Mouse (Mus musculus) MEL (cell line): ENCODE measurements around the gene Vpreb1. TPM values are rescaled to one million over a fixed set of nuclear protein-coding genes. Genes with fewer than 3 reads are reported as not detected.

Experiments
- DNase-seq: peaks from one replicate; pipeline ENCODE4 v3.0.0; 2011; ENCODE audit warnings: low read depth, low spot score
- H3K27ac ChIP-seq: 2 replicates; pipeline ENCODE4 v1.5.1; 2012; ENCODE audit warnings: low read depth, mild to moderate bottlenecking, control low read depth, low read length, moderate library complexity; ENCODE audit not compliant: control insufficient read depth
- H3K27me3 ChIP-seq, 2 experiments: fragments of 150-350 bp in 1 of 2; sonication (generic) in 1 of 2; 2 replicates each; pipeline ENCODE4 v1.6.1; 2012; ENCODE audit warnings: low read length in 2 of 2, mild to moderate bottlenecking in 2 of 2, improper control_type of control experiment in 1 of 2, moderate library complexity in 1 of 2; ENCODE audit not compliant: insufficient read depth in 2 of 2, control insufficient read depth in 1 of 2
- H3K36me3 ChIP-seq, 2 experiments: 2 replicates each; pipeline ENCODE4 v1.6.1; 2012 to 2014; ENCODE audit warnings: low read length in 2 of 2, improper control_type of control experiment in 1 of 2, inconsistent platforms in 1 of 2, mild to moderate bottlenecking in 1 of 2; ENCODE audit not compliant: insufficient read depth in 2 of 2, control insufficient read depth in 1 of 2
- H3K4me1 ChIP-seq, 2 experiments: fragments of 150-350 bp in 1 of 2; sonication (generic) in 1 of 2; 2 replicates each; pipeline ENCODE4 v1.6.1; 2012; ENCODE audit warnings: low read length in 2 of 2, improper control_type of control experiment in 1 of 2, mild to moderate bottlenecking in 1 of 2; ENCODE audit not compliant: insufficient read depth in 2 of 2, control insufficient read depth in 1 of 2
- H3K4me3 ChIP-seq, 2 experiments: fragments of 150-350 bp in 1 of 2; sonication (generic) in 1 of 2; 2 replicates each; pipeline ENCODE4 v1.5.1; 2012; ENCODE audit warnings: low read depth in 2 of 2, low read length in 2 of 2, mild to moderate bottlenecking in 2 of 2, moderate library complexity in 2 of 2, control low read depth in 1 of 2, improper control_type of control experiment in 1 of 2; ENCODE audit not compliant: control insufficient read depth in 1 of 2, insufficient read depth in 1 of 2
- H3K79me2 ChIP-seq: 2 replicates; pipeline ENCODE4 v1.6.1; 2012; ENCODE audit warnings: mild to moderate bottlenecking, low read length, moderate library complexity; ENCODE audit not compliant: control insufficient read depth, poor library complexity, insufficient read depth
- H3K9ac ChIP-seq: 2 replicates; pipeline ENCODE4 v1.6.1; 2012; ENCODE audit warnings: low read depth, mild to moderate bottlenecking, control low read depth, low read length, moderate library complexity; ENCODE audit not compliant: control insufficient read depth, poor library complexity, severe bottlenecking
- H3K9me3 ChIP-seq: fragments of 150-350 bp; sonication (generic); replicated peaks from 2 replicates; pipeline ENCODE4 v1.6.1; 2012; ENCODE audit warnings: mild to moderate bottlenecking, low read length, improper control_type of control experiment, moderate library complexity; ENCODE audit not compliant: insufficient read depth
- CHD2 ChIP-seq: IDR thresholded peaks from 2 replicates; pipeline ENCODE4 v1.6.1; 2011; ENCODE audit warnings: low read length, improper control_type of control experiment
- E2F4 ChIP-seq: IDR thresholded peaks from 2 replicates; pipeline ENCODE4 v1.6.1; 2011; ENCODE audit warnings: low read depth, low read length, improper control_type of control experiment, borderline replicate concordance
- ELF1 ChIP-seq: IDR thresholded peaks from 2 replicates; pipeline ENCODE4 v1.6.1; 2014; ENCODE audit warnings: low read depth, mild to moderate bottlenecking, inconsistent platforms, low read length, improper control_type of control experiment, moderate library complexity
- EP300 ChIP-seq, 2 experiments: IDR thresholded peaks; 2 replicates each; pipeline ENCODE4 v1.6.1; 2011; ENCODE audit warnings: improper control_type of control experiment in 2 of 2, low read length in 2 of 2, low read depth in 1 of 2, mild to moderate bottlenecking in 1 of 2
- ETS1 ChIP-seq: IDR thresholded peaks from 2 replicates; pipeline ENCODE4 v1.6.1; 2012; ENCODE audit warnings: low read depth, mild to moderate bottlenecking, inconsistent platforms, low read length, improper control_type of control experiment, moderate library complexity
- GATA1 ChIP-seq: IDR thresholded peaks from 2 replicates; pipeline ENCODE4 v1.6.1; 2011; ENCODE audit warnings: low read depth, low read length, improper control_type of control experiment
- MYB ChIP-seq: IDR thresholded peaks from 2 replicates; pipeline ENCODE4 v1.6.1; 2011; ENCODE audit warnings: mild to moderate bottlenecking, low read depth, low read length, improper control_type of control experiment
- MYC ChIP-seq: IDR thresholded peaks from 2 replicates; pipeline ENCODE4 v1.6.1; 2011; ENCODE audit warnings: low read depth, mild to moderate bottlenecking, low read length, improper control_type of control experiment, moderate library complexity
- NELFE ChIP-seq: IDR thresholded peaks from 2 replicates; pipeline ENCODE4 v1.6.1; 2011; ENCODE audit warnings: low read depth, low read length, improper control_type of control experiment
- RCOR1 ChIP-seq: IDR thresholded peaks from 2 replicates; pipeline ENCODE4 v1.6.1; 2012; ENCODE audit warnings: low read depth, mild to moderate bottlenecking, inconsistent platforms, low read length, improper control_type of control experiment
- SMC3 ChIP-seq: IDR thresholded peaks from 2 replicates; pipeline ENCODE4 v1.6.1; 2011; ENCODE audit warnings: low read depth, low read length, improper control_type of control experiment
- TAL1 ChIP-seq: IDR thresholded peaks from 2 replicates; pipeline ENCODE4 v1.6.1; 2012; ENCODE audit warnings: mild to moderate bottlenecking, inconsistent platforms, low read length, moderate library complexity, mixed read lengths
- TCF12 ChIP-seq: IDR thresholded peaks from 2 replicates; pipeline ENCODE4 v1.6.1; 2014; ENCODE audit warnings: low read depth, mild to moderate bottlenecking, inconsistent platforms, low read length, improper control_type of control experiment, moderate library complexity
- USF1 ChIP-seq: IDR thresholded peaks from 2 replicates; pipeline ENCODE4 v1.6.1; 2014; ENCODE audit warnings: low read depth, mild to moderate bottlenecking, inconsistent platforms, low read length, improper control_type of control experiment, moderate library complexity
- USF2 ChIP-seq, 2 experiments: IDR thresholded peaks; 2 replicates each; pipeline ENCODE4 v1.6.1; 2011 to 2012; ENCODE audit warnings: improper control_type of control experiment in 2 of 2, low read length in 2 of 2, borderline replicate concordance in 1 of 2, inconsistent platforms in 1 of 2, low read depth in 1 of 2, mild to moderate bottlenecking in 1 of 2; ENCODE audit not compliant: insufficient read depth in 1 of 2
- polyA plus RNA-seq, 2 experiments: library from polyadenylated mRNA; stranded (reverse) in 1 of 2; unstranded in 1 of 2; fragments of >175 nt in 1 of 2; fragments of >200 nt in 1 of 2; gene quantifications; 2 replicates each; pipeline versions ENCODE4 v1.2.1 to v1.2.4; 2012; ENCODE audit warnings: low replicate concordance in 2 of 2, low read depth in 1 of 2; ENCODE audit not compliant: insufficient read length in 2 of 2, insufficient read depth in 1 of 2, missing spikeins in 1 of 2
- total RNA-seq: library from RNA; depleted of rRNA; stranded (reverse); fragments of 300-350 nt; gene quantifications from 2 replicates; pipeline ENCODE4 v1.2.3, GENCODE M21; 2012

Gene Vpreb1
- total and polyA plus RNA-seq, 3 experiments: 0.33 TPM; not detected in 2

GRCm38 (mm10) chr16:16865696-16866561, 4.7 kb downstream of the Vpreb1 start:
- Histone ChIP-seq H3K9ac (no peak overlapping the region), H3K27ac (peak overlapping the region; percentile 47; the same call in 1 of the 2 replicates), H3K79me2 (peaks cover 4% of the 10 kb centered on the region)

GRCm38 (mm10) chr16:16865217-16865616, 5.4 kb downstream of the Vpreb1 start:
- DNase-seq: peak; percentile 77
- Histone ChIP-seq H3K9me3 (no peaks in the 10 kb centered on the region), H3K4me1 (peaks cover 2 to 17% of the 10 kb centered on the region in 2 experiments; a peak in 3 of 4 replicates), H3K27me3 (no peaks in the 10 kb centered on the region), H3K9ac (no peak overlapping the region), H3K36me3 (peaks cover 0 to 26% of the 10 kb centered on the region in 2 experiments; a peak in 2 of 4 replicates), H3K4me3 (no peak overlapping the region), H3K79me2 (no peaks in the 10 kb centered on the region), H3K27ac (peak overlapping the region; percentile 23; the same call in 1 of the 2 replicates)
- TF ChIP-seq RCOR1 (peak; percentile 51), E2F4 (no peak), ETS1 (no peak), EP300 (IDR thresholded peaks at IDR 0.05; ENCODE audit: low read depth in 1 of 2, low read length in 2 of 2) (peak; percentile 63 to 73), CHD2 (no peak), TCF12 (peak; percentile 52; the same call in 1 of the 2 replicates), MYB (peak; percentile 64), TAL1 (peak; percentile 56), GATA1 (peak; percentile 56; the same call in 1 of the 2 replicates)

More at GRCm38 (mm10) chr16:16865696-16866561, 4.7 kb downstream of the Vpreb1 start:
- Histone ChIP-seq H3K4me3 (no peak overlapping the region), H3K36me3 (peaks cover 0 to 27% of the 10 kb centered on the region in 2 experiments; a peak in 2 of 4 replicates), H3K9me3 (no peaks in the 10 kb centered on the region), H3K27me3 (no peaks in the 10 kb centered on the region), H3K4me1 (peaks cover 2 to 17% of the 10 kb centered on the region in 2 experiments; a peak in 3 of 4 replicates)
- DNase-seq: peak; percentile 42
- TF ChIP-seq GATA1 (no peak), EP300 (IDR thresholded peaks at IDR 0.05; ENCODE audit: low read depth in 1 of 2, low read length in 2 of 2) (peak; percentile 37; a peak in 1 of 4 replicates)

- H3K9me3 ChIP-seq: no peaks in the 10 kb centered on the region
- no peaks in the 10 kb centered on the region for H3K79me2 ChIP-seq
- peak within 1 kb of the TSS; percentile 23; the same call in 1 of the 2 replicates for H3K27ac ChIP-seq
- peaks cover 0 to 1% of the 10 kb centered on the region in 2 experiments; a peak in 1 of 4 replicates for H3K27me3 ChIP-seq
- H3K4me3 ChIP-seq: no peak within 1 kb of the TSS
- H3K4me1 ChIP-seq: peaks cover 2 to 17% of the 10 kb centered on the region in 2 experiments; a peak in 3 of 4 replicates
- TF ChIP-seq SMC3: no peak
- no peak for TF ChIP-seq NELFE
- TF ChIP-seq USF2 (IDR thresholded peaks at IDR 0.05; ENCODE audit: borderline replicate concordance in 1 of 2, insufficient read depth in 1 of 2, low read depth in 1 of 2, low read length in 2 of 2): no peak
- no peak for TF ChIP-seq MYC
- TF ChIP-seq ELF1: no peak
- no peak for TF ChIP-seq USF1
- no peak for TF ChIP-seq GATA1
- H3K36me3 ChIP-seq: peaks cover 0 to 23% of the 10 kb centered on the region in 2 experiments; a peak in 2 of 4 replicates
- H3K9ac ChIP-seq: no peak within 1 kb of the TSS
- DNase-seq: no peak
Measured at GRCm38 (mm10) chr16:16863978-16864377, 6.7 kb downstream of the Vpreb1 start, which contains the start of gene Igll1. TSS of gene Igll1 (minus strand) at chr16:16863985.
